Mouse (Mus musculus) liver, embryonic 14.5 days (tissue): ENCODE results near the gene Cog4. TPM values are rescaled to one million over a fixed set of nuclear protein-coding genes. Genes with fewer than 3 reads are reported as not detected.

Source experiments
- ATAC-seq: fragments of 200-750 bp; cut with Nextera tagmentation; 2 replicates; pipeline ENCODE4 v1.8.0; 2017; ENCODE audit warnings: moderate number of reproducible peaks, mild to moderate bottlenecking, moderate library complexity; ENCODE audit not compliant: insufficient read depth
- DNase-seq, 3 experiments: peaks; one replicate each; pipeline ENCODE4 v3.0.0-alpha.2; 2012 to 2013; ENCODE audit warnings: low read depth in 3 of 3, low spot score in 3 of 3
- H3K27ac ChIP-seq: fragments of 300-500 bp; sonication (generic); 2 replicates; pipeline ENCODE4 v1.5.1; 2014; ENCODE audit warnings: moderate library complexity, mild to moderate bottlenecking, control low read depth, inconsistent platforms
- H3K27me3 ChIP-seq: fragments of 300-500 bp; sonication (generic); 2 replicates; pipeline ENCODE4 v1.6.1; 2014; ENCODE audit warnings: mild to moderate bottlenecking, low read length, moderate library complexity; ENCODE audit not compliant: control insufficient read depth, insufficient read depth
- H3K36me3 ChIP-seq: fragments of 300-500 bp; sonication (generic); replicated peaks from 2 replicates; pipeline ENCODE4 v1.6.1; 2014; ENCODE audit warnings: low read depth; ENCODE audit not compliant: control insufficient read depth, insufficient read depth
- H3K4me1 ChIP-seq, 2 experiments: fragments of 200-500 bp in 1 of 2; fragments of 300-500 bp in 1 of 2; sonication (generic) in 1 of 2; replicated peaks; 2 replicates each; pipeline ENCODE4 v1.6.1; 2012 to 2014; ENCODE audit warnings: antibody characterized with exemption in 1 of 2, inconsistent platforms in 1 of 2, low read length in 1 of 2; ENCODE audit not compliant: control insufficient read depth in 2 of 2, insufficient read depth in 2 of 2
- H3K4me2 ChIP-seq: fragments of 300-500 bp; sonication (generic); 2 replicates; pipeline ENCODE4 v1.6.1; 2014; ENCODE audit warnings: low read depth, mild to moderate bottlenecking, control low read depth, moderate library complexity
- H3K4me3 ChIP-seq, 2 experiments: fragments of 200-500 bp in 1 of 2; fragments of 300-500 bp in 1 of 2; sonication (generic) in 1 of 2; 2 replicates each; pipeline ENCODE4 v1.5.1; 2012 to 2014; ENCODE audit warnings: low read depth in 2 of 2, low read length in 2 of 2, mild to moderate bottlenecking in 2 of 2, control low read depth in 1 of 2, inconsistent platforms in 1 of 2, moderate library complexity in 1 of 2; ENCODE audit not compliant: insufficient read depth in 1 of 2
- H3K9ac ChIP-seq: fragments of 300-500 bp; sonication (generic); replicated peaks from 2 replicates; pipeline ENCODE4 v1.6.1; 2014; ENCODE audit warnings: mild to moderate bottlenecking, control low read depth, moderate library complexity
- H3K9me3 ChIP-seq: fragments of 300-500 bp; sonication (generic); 2 replicates; pipeline ENCODE4 v1.6.1; 2016; ENCODE audit warnings: low read length, mixed read lengths; ENCODE audit not compliant: control insufficient read depth
- CTCF ChIP-seq: IDR thresholded peaks from 2 replicates; pipeline ENCODE4 v1.5.1; 2016; ENCODE audit warnings: antibody characterized with exemption, low read depth, control low read depth
- EP300 ChIP-seq: IDR thresholded peaks from 2 replicates; pipeline ENCODE4 v1.6.1; 2016; ENCODE audit warnings: antibody characterized with exemption, low read depth
- WGBS: fragments of 180-500 bp; shearing (Covaris S2); extraction: QIAGEN DNeasy Blood & Tissue Kit; methylation state at CpG from one replicate; pipeline ENCODE4 v1.1.7; 2014; ENCODE audit not compliant: insufficient replicate concordance; 5-methylcytosine and 5-hydroxymethylcytosine counted together
- polyA plus RNA-seq, 2 experiments: library from polyadenylated mRNA; depleted of rRNA in 1 of 2; stranded (reverse) in 1 of 2; unstranded in 1 of 2; fragments of >200 nt; fragmentation: Nextera tagmentation in 1 of 2; extraction: Ambion mirVana in 1 of 2; gene quantifications; 2 replicates each; pipeline versions ENCODE4 v1.2.1 to v1.2.3; 2012 to 2014

Gene Cog4
- polyA plus RNA-seq, 2 experiments: 14.7 to 23.8 TPM

GRCm38 (mm10) chr8:110881741-110882310 lies 35.4 kb downstream of the Cog4 start:
- no peak overlapping the region for H3K9ac ChIP-seq
- ATAC-seq (no peak), DNase-seq (no peak)
- no peak overlapping the region for H3K4me2 ChIP-seq
- H3K36me3 ChIP-seq: peaks cover 39% of the 10 kb centered on the region
- peaks cover 0 to 2% of the 10 kb centered on the region in 2 experiments; a peak in 1 of 4 replicates for H3K4me1 ChIP-seq
- no peak overlapping the region for H3K27ac ChIP-seq
- 89% methylated on average over 10 of the region's 10 CpGs for WGBS
- no peak overlapping the region for H3K4me3 ChIP-seq
- TF ChIP-seq EP300 (no peak), CTCF (no peak)
- H3K27me3 ChIP-seq: no peaks in the 10 kb centered on the region
- H3K9me3 ChIP-seq: no peaks in the 10 kb centered on the region

- no peak overlapping the region for H3K4me2 ChIP-seq
- TF ChIP-seq EP300: no peak
- TF ChIP-seq CTCF: no peak
- no peak overlapping the region for H3K9ac ChIP-seq
- no peaks in the 10 kb centered on the region for H3K9me3 ChIP-seq
- no peak overlapping the region for H3K4me3 ChIP-seq
- H3K4me1 ChIP-seq: no peaks in the 10 kb centered on the region
- ATAC-seq (no peak), DNase-seq (no peak)
- H3K36me3 ChIP-seq: peaks cover 35% of the 10 kb centered on the region
- WGBS: 90% methylated on average over 18 of the region's 18 CpGs
- no peaks in the 10 kb centered on the region for H3K27me3 ChIP-seq
- H3K27ac ChIP-seq: no peak overlapping the region
These were observed 37.4 kb downstream of the Cog4 start for GRCm38 (mm10) chr8:110883824-110884223.

DNA sequence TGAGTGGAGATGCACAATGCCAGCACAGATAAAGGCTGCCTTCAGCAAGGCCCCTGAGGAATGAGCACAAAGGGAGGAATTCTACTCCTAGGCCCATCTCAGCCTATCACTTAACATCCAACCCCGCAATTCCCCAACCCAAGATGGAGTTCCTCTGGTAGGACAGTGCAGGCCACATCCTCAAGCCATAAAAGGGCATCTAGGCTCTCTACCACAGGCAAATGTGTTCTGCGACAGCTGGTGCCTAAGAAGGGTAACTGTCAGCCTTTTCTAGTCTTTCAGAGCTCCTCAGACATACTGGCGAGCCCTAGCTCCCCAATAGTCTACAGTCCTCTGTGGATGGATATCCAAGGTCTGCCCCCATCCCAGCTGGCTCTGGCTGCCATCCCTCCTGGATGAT lies 40.2 kb downstream of the Cog4 start:
- DNase-seq (no peak), ATAC-seq (no peak)
- no peaks in the 10 kb centered on the region for H3K27me3 ChIP-seq
- H3K9me3 ChIP-seq: no peaks in the 10 kb centered on the region
- no peak overlapping the region for H3K27ac ChIP-seq
- H3K4me1 ChIP-seq: no peaks in the 10 kb centered on the region
- H3K36me3 ChIP-seq: peaks cover 12% of the 10 kb centered on the region
- H3K9ac ChIP-seq: no peak overlapping the region
- no peak for TF ChIP-seq EP300
- no peak for TF ChIP-seq CTCF
- no peak overlapping the region for H3K4me3 ChIP-seq
- WGBS: 76% methylated on average over 3 of the region's 3 CpGs
- no peak overlapping the region for H3K4me2 ChIP-seq

DNA sequence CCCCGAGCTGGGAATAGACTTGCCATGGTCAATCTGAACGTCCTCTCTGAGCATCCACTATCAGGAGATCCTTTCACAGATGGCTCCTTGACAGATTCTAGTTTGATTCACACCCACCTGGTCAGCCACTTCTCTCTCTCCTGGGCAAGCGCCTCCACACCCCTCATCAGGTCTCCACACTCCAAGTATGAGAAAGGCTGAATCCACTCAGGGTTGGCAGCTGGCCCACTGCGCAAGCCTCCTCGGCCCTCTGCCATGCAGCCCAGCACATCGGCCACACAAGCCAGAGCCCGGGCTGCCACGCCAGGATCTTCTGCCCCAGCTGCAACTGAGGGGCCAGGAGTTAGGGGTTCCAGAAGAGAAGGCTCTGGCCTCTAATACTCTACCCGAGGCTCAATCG lies 41.2 kb downstream of the Cog4 start:
- no peaks in the 10 kb centered on the region for H3K9me3 ChIP-seq
- WGBS: 79% methylated on average over 10 of the region's 10 CpGs
- TF ChIP-seq EP300: no peak
- H3K36me3 ChIP-seq: peaks cover 3% of the 10 kb centered on the region
- H3K9ac ChIP-seq: no peak overlapping the region
- no peaks in the 10 kb centered on the region for H3K27me3 ChIP-seq
- H3K27ac ChIP-seq: no peak overlapping the region
- H3K4me1 ChIP-seq: no peaks in the 10 kb centered on the region
- H3K4me3 ChIP-seq: no peak overlapping the region
- H3K4me2 ChIP-seq: no peak overlapping the region
- DNase-seq: no peak
- ATAC-seq: no peak

DNA sequence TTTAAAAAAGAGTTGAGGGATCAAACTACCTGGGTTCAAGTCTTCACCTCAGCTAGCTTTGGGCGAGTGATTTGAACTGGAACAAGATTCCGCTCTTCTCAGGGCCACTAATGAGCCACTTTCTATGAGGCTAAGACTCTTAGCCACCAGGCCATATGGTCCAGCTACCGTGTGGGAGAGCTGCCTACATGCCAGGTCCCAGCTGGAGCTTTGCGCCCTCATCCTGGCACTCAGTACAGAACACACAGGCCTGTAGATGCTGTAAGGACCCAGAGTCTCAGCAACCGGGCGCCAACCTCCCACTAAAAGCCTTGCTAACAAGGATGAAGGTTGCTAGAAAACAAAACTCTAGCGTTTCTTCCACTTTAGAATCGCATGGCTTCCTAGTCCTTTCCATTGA lies 42.0 kb downstream of the Cog4 start:
- no peak for ATAC-seq
- no peak overlapping the region for H3K4me3 ChIP-seq
- H3K4me1 ChIP-seq: no peaks in the 10 kb centered on the region
- H3K27me3 ChIP-seq: no peaks in the 10 kb centered on the region
- no peak for DNase-seq
- no peak overlapping the region for H3K4me2 ChIP-seq
- no peak overlapping the region for H3K9ac ChIP-seq
- H3K36me3 ChIP-seq: no peaks in the 10 kb centered on the region
- TF ChIP-seq CTCF (no peak), EP300 (no peak)
- H3K9me3 ChIP-seq: no peaks in the 10 kb centered on the region
- no peak overlapping the region for H3K27ac ChIP-seq
- WGBS: 78% methylated on average over 8 of the region's 8 CpGs
